Mouse (Mus musculus) brain, embryonic 14.5 days (tissue): Measurements from ENCODE around the gene Atxn7.

Experiments
- CTCF ChIP-seq: fragments of 200-500 bp; IDR thresholded peaks from 2 replicates; pipeline ENCODE4 v1.5.1; 2012; ENCODE audit warnings: inconsistent platforms, mild to moderate bottlenecking, moderate library complexity, borderline replicate concordance; ENCODE audit not compliant: insufficient read depth, insufficient read length; ENCODE audit errors: extremely low read depth
- POLR2A ChIP-seq: fragments of 200-500 bp; IDR thresholded peaks from 2 replicates; pipeline ENCODE4 v1.6.1; 2012; ENCODE audit warnings: mild to moderate bottlenecking, inconsistent platforms, borderline replicate concordance; ENCODE audit not compliant: poor library complexity, insufficient read depth, insufficient read length, severe bottlenecking; ENCODE audit errors: extremely low read depth

- TF ChIP-seq POLR2A (no peak), CTCF (no peak)
Observed at GRCm38 (mm10) chr14:14065142-14065498, 103.9 kb downstream of the Atxn7 start.
